Mouse (Mus musculus) midbrain, postnatal 0 days (tissue): ENCODE measurements at regions not wholly inside any gene's neighbourhood (a gene's known extent, or its start where the extent isn't known, plus 50 kb on each side); places are given as distances from the start of the nearest gene placed in this dataset.
"Not testable (repeated sequence)": the region's sequence is repeated elsewhere in the genome, so short reads cannot be mapped to it uniquely, and the experiment has no call there.

Source experiments
- ATAC-seq: fragments of 200-750 bp; cut with Nextera tagmentation; 2 replicates; pipeline ENCODE4 v1.8.0; 2017; ENCODE audit warnings: moderate number of reproducible peaks, mild to moderate bottlenecking, moderate TSS enrichment, moderate library complexity; ENCODE audit not compliant: low FRiP score
- DNase-seq: peaks from one replicate; pipeline ENCODE4 v3.0.0-alpha.2; 2015; ENCODE audit warnings: low spot score
- H3K27ac ChIP-seq: fragments of 300-500 bp; sonication (generic); 2 replicates; pipeline ENCODE4 v1.5.1; 2014; ENCODE audit warnings: low read depth, mild to moderate bottlenecking, low read length, mixed read lengths
- H3K27me3 ChIP-seq: fragments of 300-500 bp; sonication (generic); 2 replicates; pipeline ENCODE4 v1.6.1; 2014; ENCODE audit warnings: low read length, control low read depth, mixed read lengths; ENCODE audit not compliant: insufficient read depth
- H3K36me3 ChIP-seq: fragments of 300-500 bp; sonication (generic); 2 replicates; pipeline ENCODE4 v1.6.1; 2014; ENCODE audit warnings: low read length, control low read depth, mixed read lengths; ENCODE audit not compliant: insufficient read depth
- H3K4me1 ChIP-seq: fragments of 300-500 bp; sonication (generic); 2 replicates; pipeline ENCODE4 v1.6.1; 2014; ENCODE audit warnings: mild to moderate bottlenecking, control low read depth, antibody characterized with exemption, low read length, mixed read lengths; ENCODE audit not compliant: insufficient read depth
- H3K4me2 ChIP-seq: fragments of 300-500 bp; sonication (generic); 2 replicates; pipeline ENCODE4 v1.6.1; 2014; ENCODE audit warnings: low read depth, mild to moderate bottlenecking, low read length, mixed read lengths; ENCODE audit not compliant: poor library complexity, severe bottlenecking
- H3K4me3 ChIP-seq: fragments of 300-500 bp; sonication (generic); 2 replicates; pipeline ENCODE4 v1.5.1; 2014; ENCODE audit warnings: low read depth, mild to moderate bottlenecking, low read length, moderate library complexity
- H3K9ac ChIP-seq: fragments of 300-500 bp; sonication (generic); replicated peaks from 2 replicates; pipeline ENCODE4 v1.6.1; 2014; ENCODE audit warnings: mild to moderate bottlenecking, low read length, moderate library complexity, mixed read lengths; ENCODE audit not compliant: poor library complexity, severe bottlenecking
- H3K9me3 ChIP-seq: fragments of 300-500 bp; sonication (generic); 2 replicates; pipeline ENCODE4 v1.6.1; 2016; ENCODE audit warnings: low read length, control low read depth
- CTCF ChIP-seq: IDR thresholded peaks from 2 replicates; pipeline ENCODE4 v1.5.1; 2016; ENCODE audit warnings: antibody characterized with exemption, mild to moderate bottlenecking
- WGBS: fragments of 180-500 bp; shearing (Covaris S2); extraction: QIAGEN DNeasy Blood & Tissue Kit; methylation state at CpG from one replicate; pipeline ENCODE4 v1.1.7; 2014; 5-methylcytosine and 5-hydroxymethylcytosine counted together

DNA sequence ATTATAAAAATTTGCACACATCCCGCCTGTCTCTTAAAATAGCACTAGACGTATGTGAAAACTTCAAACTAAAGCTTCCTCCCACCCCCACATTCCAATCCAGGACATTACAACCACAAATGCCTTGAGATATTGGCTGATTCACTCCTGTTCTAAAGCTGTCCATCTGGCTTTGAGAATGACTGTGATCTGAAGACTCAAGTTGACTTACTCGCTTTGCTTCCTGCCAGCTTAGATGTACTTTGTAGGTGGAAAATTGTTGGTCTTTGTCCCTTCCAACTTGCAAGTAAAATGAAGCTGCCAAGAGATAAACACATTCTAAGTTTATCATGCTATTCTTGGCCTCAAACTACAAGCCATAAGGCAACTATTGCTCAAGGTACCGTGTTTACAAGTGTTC is 779.7 kb downstream of the Cetn3 start:
- no peak overlapping the region for H3K9ac ChIP-seq
- no peaks in the 10 kb centered on the region for H3K4me1 ChIP-seq
- TF ChIP-seq CTCF, result no peak
- H3K27me3 ChIP-seq, result no peaks in the 10 kb centered on the region
- no peak for ATAC-seq
- no peak overlapping the region for H3K27ac ChIP-seq
- DNase-seq, result no peak
- no peaks in the 10 kb centered on the region for H3K9me3 ChIP-seq
- no peak overlapping the region for H3K4me3 ChIP-seq
- H3K36me3 ChIP-seq, result no peaks in the 10 kb centered on the region
- WGBS, result 89% methylated on average over 4 of the region's 4 CpGs
- H3K4me2 ChIP-seq, result no peak overlapping the region

- Histone ChIP-seq H3K9ac (no peak overlapping the region), H3K36me3 (no peaks in the 10 kb centered on the region), H3K27me3 (no peaks in the 10 kb centered on the region), H3K4me2 (no peak overlapping the region), H3K27ac (no peak overlapping the region), H3K4me3 (no peak overlapping the region), H3K4me1 (no peaks in the 10 kb centered on the region), H3K9me3 (no peaks in the 10 kb centered on the region)
- ATAC-seq (no peak), DNase-seq (no peak)
- no peak for TF ChIP-seq CTCF
- WGBS, result 98% methylated on average over 1 of the region's 1 CpGs
These were observed 788.0 kb downstream of the Cetn3 start for GRCm38 (mm10) chr13:82570925-82571324.

GRCm38 (mm10) chr13:82577937-82578336 is 795.1 kb downstream of the Cetn3 start:
- H3K9ac ChIP-seq, result no peak overlapping the region
- no peak overlapping the region for H3K27ac ChIP-seq
- no peak for DNase-seq
- H3K4me2 ChIP-seq, result no peak overlapping the region
- no peak for TF ChIP-seq CTCF
- no peak for ATAC-seq
- no peaks in the 10 kb centered on the region for H3K27me3 ChIP-seq
- H3K4me3 ChIP-seq, result no peak overlapping the region
- no peaks in the 10 kb centered on the region for H3K9me3 ChIP-seq
- H3K36me3 ChIP-seq, result no peaks in the 10 kb centered on the region
- no peaks in the 10 kb centered on the region for H3K4me1 ChIP-seq
- WGBS, result 91% methylated on average over 4 of the region's 4 CpGs

DNA sequence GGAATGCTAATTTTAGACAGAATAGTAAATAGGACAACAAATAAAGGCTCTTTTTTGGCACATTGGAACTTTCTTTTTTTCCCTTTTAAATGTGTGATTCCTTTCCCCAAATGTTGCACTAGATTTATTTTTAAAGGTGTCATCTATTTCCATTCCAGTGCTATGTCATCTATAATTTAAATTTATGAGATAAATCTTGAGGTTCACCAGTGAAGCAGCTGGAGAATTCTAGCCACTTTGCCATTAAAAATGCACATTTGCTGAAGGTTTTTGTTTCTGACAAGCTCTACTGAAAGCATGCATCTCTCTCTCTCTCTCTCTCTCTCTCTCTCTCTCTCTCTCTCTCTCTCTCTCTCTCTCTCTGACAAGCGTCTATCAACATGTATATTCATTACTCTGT is 803.5 kb downstream of the Cetn3 start:
- Histone ChIP-seq H3K4me2 (no peak overlapping the region), H3K36me3 (no peaks in the 10 kb centered on the region), H3K27ac (no peak overlapping the region), H3K27me3 (no peaks in the 10 kb centered on the region), H3K9ac (no peak overlapping the region), H3K4me1 (no peaks in the 10 kb centered on the region), H3K9me3 (0 out of 2 replicates have a peak, but pooled peaks cover 2% of the 10 kb centered on the region), H3K4me3 (no peak overlapping the region)
- no peak for ATAC-seq
- DNase-seq, result no peak
- TF ChIP-seq CTCF, result no peak
- 63% methylated on average over 1 of the region's 1 CpGs for WGBS

- no peak overlapping the region for H3K4me2 ChIP-seq
- H3K27ac ChIP-seq, result no peak overlapping the region
- ATAC-seq, result no peak
- no peak overlapping the region for H3K4me3 ChIP-seq
- WGBS, result 81% methylated on average over 8 of the region's 8 CpGs
- no peak for TF ChIP-seq CTCF
- no peak overlapping the region for H3K9ac ChIP-seq
- no peaks in the 10 kb centered on the region for H3K4me1 ChIP-seq
- no peaks in the 10 kb centered on the region for H3K9me3 ChIP-seq
- H3K27me3 ChIP-seq, result no peaks in the 10 kb centered on the region
- DNase-seq, result no peak
- no peaks in the 10 kb centered on the region for H3K36me3 ChIP-seq
These were observed 811.0 kb downstream of the Cetn3 start for GRCm38 (mm10) chr13:82593831-82594230.

DNA sequence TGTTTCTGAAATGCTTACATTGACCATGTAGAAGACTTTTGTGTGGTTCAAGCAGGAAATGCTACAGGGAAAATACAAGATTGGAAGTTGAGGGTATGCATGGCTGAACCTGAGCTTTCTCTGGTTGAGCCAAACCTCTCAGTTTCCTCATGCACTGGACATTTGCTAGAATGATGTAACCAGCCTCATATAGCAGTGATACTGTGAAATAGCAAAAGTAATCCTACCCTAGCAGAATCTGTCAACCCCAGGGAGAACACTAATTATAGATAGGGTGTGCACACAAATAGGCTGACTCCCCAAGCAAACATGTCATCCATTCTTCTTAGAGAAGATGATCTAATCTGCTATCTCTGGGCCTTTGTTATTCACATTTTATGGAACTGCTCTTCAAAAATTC is 812.7 kb downstream of the Cetn3 start:
- Histone ChIP-seq H3K4me2 (no peak overlapping the region), H3K9ac (no peak overlapping the region), H3K9me3 (no peaks in the 10 kb centered on the region), H3K4me1 (no peaks in the 10 kb centered on the region), H3K36me3 (no peaks in the 10 kb centered on the region), H3K4me3 (no peak overlapping the region), H3K27ac (no peak overlapping the region), H3K27me3 (no peaks in the 10 kb centered on the region)
- DNase-seq, result no peak
- TF ChIP-seq CTCF, result no peak
- ATAC-seq, result no peak

DNA sequence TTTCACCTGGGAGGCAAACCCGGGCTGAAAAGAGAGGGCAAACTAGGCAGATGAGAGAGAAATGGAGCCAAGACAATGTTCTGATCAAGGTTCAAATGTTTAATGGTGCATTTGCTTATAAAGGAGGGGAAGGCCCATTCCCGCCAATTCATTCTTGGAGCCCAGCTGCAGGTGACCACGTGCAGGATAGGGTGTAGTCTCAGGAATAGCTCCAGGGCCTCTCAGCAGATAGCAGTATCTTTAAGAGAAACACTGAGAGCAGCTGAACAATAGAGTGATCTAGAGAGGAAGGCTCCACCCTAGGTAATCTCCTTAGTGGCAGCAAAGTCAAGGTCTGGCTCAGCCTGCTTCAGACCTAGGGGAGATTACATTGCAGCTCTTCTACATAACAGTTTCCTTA is 823.0 kb downstream of the Cetn3 start:
- not testable (repeated sequence) for H3K27ac ChIP-seq, H3K4me3 ChIP-seq, H3K9ac ChIP-seq, H3K36me3 ChIP-seq, H3K4me2 ChIP-seq, DNase-seq, H3K9me3 ChIP-seq, ATAC-seq, H3K4me1 ChIP-seq, H3K27me3 ChIP-seq
- 67% methylated on average over 3 of the region's 3 CpGs for WGBS
